Mouse (Mus musculus): Measurements from ENCODE around the gene AC140267.1.

GRCm38 (mm10) chr15:80278121-80278759 lies 42.6 kb downstream of the AC140267.1 start:
- TF ChIP-seq CTCF (IDR thresholded peaks at IDR 0.05) (no peak), EP300 (IDR thresholded peaks at IDR 0.05) (no peak)

Measured in lung, postnatal 0 days (tissue).